Mouse (Mus musculus) stomach, postnatal 0 days (tissue): ENCODE data around the gene Nck1.

ENCODE experiments used
- CTCF ChIP-seq: IDR thresholded peaks from 2 replicates; pipeline ENCODE4 v1.5.1; 2016; ENCODE audit warnings: antibody characterized with exemption, low read depth, mild to moderate bottlenecking, moderate library complexity
- EP300 ChIP-seq: optimal IDR thresholded peaks from 2 replicates; pipeline ENCODE3; 2016; ENCODE audit warnings: antibody characterized with exemption

- TF ChIP-seq CTCF: no peak
- TF ChIP-seq EP300: no peak
These were observed 28.0 kb upstream of the Nck1 start for GRCm38 (mm10) chr9:100573942-100574341.
